In genomic region chr6:92395556-92395955, GRCm38 (mm10) we compare ENCODE assay signal across 23 mouse cellular contexts.
A peak's percentile ranks its signal among the peaks of the same experiment; 100 is the strongest.
DNase-seq lines count a peak whose midpoint lies in the region; ATAC-seq and TF ChIP-seq lines count a peak whose summit lies in the region.
"Had no signal": no experiment of that assay in that cellular context is flagged by ENCODE, and none has a peak within 500 bp of the region (broad histone marks: within the 10 kb centered on the region; RNA-seq: fewer than 3 reads in every experiment).

No protein-coding gene starts in this region.

- H3K4me2 ChIP-seq in forebrain, embryonic 16.5 days (ENCODE audit: low read length), result no peak overlapping the region
- H3K4me2 ChIP-seq: heart, embryonic 11.5 days; heart, embryonic 15.5 days; hindbrain, embryonic 13.5 days had no signal

- ATAC-seq in forebrain, embryonic 16.5 days, result no peak
- ATAC-seq: activated CD4-positive, CD25-positive, alpha-beta regulatory T cell, adult 4 months; hindbrain, postnatal 0 days; Patski had no signal

- TF ChIP-seq CTCF in left cerebral cortex, adult 2 months (IDR thresholded peaks at IDR 0.05), result no peak
- TF ChIP-seq CTCF in cortical plate, adult 2 months (IDR thresholded peaks at IDR 0.05; ENCODE audit: extremely low read depth, insufficient read depth, low read length), result no peak

- intact Hi-C loops in left cerebral cortex, adult 2 months (cut with DNase I), result loop anchor here (2.0 to 10.0 kb wide), 2 partner anchors 51 to 269 kb away; no protein-coding TSS in a partner anchor

- 0 out of 2 replicates have a peak overlapping the region, but pooled peaks have one; percentile 25 for H3K27ac ChIP-seq in forebrain, embryonic 16.5 days (ENCODE audit: low read length)
- H3K27ac ChIP-seq in forebrain, embryonic 10.5 days, result no peak overlapping the region
- H3K27ac ChIP-seq in left cerebral cortex, adult 2 months, result peak overlapping the region; percentile 90
- H3K27ac ChIP-seq in cortical plate, adult 2 months (ENCODE audit: insufficient read depth, low read length), result peak overlapping the region; percentile 26
- H3K27ac ChIP-seq: embryonic facial prominence, embryonic 10.5 days; heart, adult 2 months; heart, embryonic 15.5 days; hindbrain, embryonic 13.5 days; hindbrain, postnatal 0 days had no signal

- no peaks in the 10 kb centered on the region for H3K27me3 ChIP-seq in forebrain, embryonic 16.5 days (replicated peaks; ENCODE audit: control insufficient read depth, insufficient read depth, low read length)
- H3K27me3 ChIP-seq in forebrain, embryonic 10.5 days (ENCODE audit: poor library complexity, severe bottlenecking), result no peaks in the 10 kb centered on the region
- H3K27me3 ChIP-seq: CH12.LX; heart, embryonic 15.5 days; hindbrain, embryonic 13.5 days; Patski had no signal

- no peak for DNase-seq in forebrain, embryonic 10.5 days (ENCODE audit: extremely low spot score, low spot score)
- no peak for DNase-seq in left cerebral cortex, adult 2 months (ENCODE audit: extremely low spot score in 1 of 2, low spot score in 2 of 2)
- DNase-seq in left cerebral cortex, adult 8-10 months (ENCODE audit: low spot score in 2 of 2), result no peak
- DNase-seq in right cerebral cortex, postnatal 14 days, result peak; percentile 22
- DNase-seq in right cerebral cortex, postnatal 36 days (ENCODE audit: low spot score in 2 of 2), result no peak
- no peak for DNase-seq in thymus, postnatal 25 days
- DNase-seq: adrenal gland, postnatal 14 days; cerebellum, adult 18-20 months; cerebellum, adult 9-11 months; cerebellum, postnatal 36 days; gastrocnemius, postnatal 14 days; heart, adult 2 months; heart, postnatal 14 days had no signal

- H3K9me3 ChIP-seq in forebrain, embryonic 16.5 days (ENCODE audit: control insufficient read depth, low read length), result no peaks in the 10 kb centered on the region
- no peaks in the 10 kb centered on the region for H3K9me3 ChIP-seq in forebrain, embryonic 10.5 days
- H3K9me3 ChIP-seq: embryonic facial prominence, embryonic 10.5 days; heart, embryonic 15.5 days; hindbrain, embryonic 13.5 days had no signal

- WGBS in forebrain, embryonic 16.5 days, result 77% methylated on average over 4 of the region's 4 CpGs
- 90% methylated on average over 4 of the region's 4 CpGs for WGBS in forebrain, embryonic 10.5 days

- H3K9ac ChIP-seq in forebrain, embryonic 16.5 days (replicated peaks; ENCODE audit: low read depth, low read length), result no peak overlapping the region
- H3K9ac ChIP-seq: heart, embryonic 15.5 days; hindbrain, embryonic 13.5 days had no signal

- H3K36me3 ChIP-seq in forebrain, embryonic 16.5 days (ENCODE audit: control insufficient read depth, insufficient read depth), result no peaks in the 10 kb centered on the region
- H3K36me3 ChIP-seq in forebrain, embryonic 10.5 days (replicated peaks), result no peaks in the 10 kb centered on the region
- H3K36me3 ChIP-seq: embryonic facial prominence, embryonic 10.5 days; heart, embryonic 15.5 days had no signal

- no peak overlapping the region for H3K4me3 ChIP-seq in forebrain, embryonic 16.5 days (replicated peaks; ENCODE audit: low read length)
- H3K4me3 ChIP-seq in forebrain, embryonic 10.5 days, result no peak overlapping the region
- H3K4me3 ChIP-seq in left cerebral cortex, adult 2 months, result no peak overlapping the region
- no peak overlapping the region for H3K4me3 ChIP-seq in cortical plate, adult 2 months (ENCODE audit: insufficient read depth, low read length)
- H3K4me3 ChIP-seq: embryonic facial prominence, embryonic 10.5 days; heart, adult 2 months; heart, embryonic 15.5 days; hindbrain, embryonic 13.5 days had no signal

- H3K4me1 ChIP-seq in forebrain, embryonic 16.5 days (replicated peaks; ENCODE audit: control insufficient read depth, insufficient read depth, low read length), result peaks cover 5% of the 10 kb centered on the region; the same call in 1 of the 2 replicates
- peaks cover 10% of the 10 kb centered on the region; the same call in 1 of the 2 replicates for H3K4me1 ChIP-seq in forebrain, embryonic 10.5 days
- H3K4me1 ChIP-seq in cortical plate, adult 2 months (ENCODE audit: control insufficient read depth, insufficient read depth, low read length), result peaks cover 20% of the 10 kb centered on the region
- H3K4me1 ChIP-seq: heart, embryonic 15.5 days had no signal

- no peak for TF ChIP-seq POLR2A in cortical plate, adult 2 months (IDR thresholded peaks at IDR 0.05; ENCODE audit: extremely low read depth, insufficient read depth, low read length)
